Mouse (Mus musculus) CH12.LX (cell line): ENCODE data around the gene Papola. TPM values are rescaled to one million over a fixed set of nuclear protein-coding genes. Genes with fewer than 3 reads are reported as not detected.

ENCODE experiments used
- DNase-seq: peaks from one replicate; pipeline ENCODE4 v3.0.0-alpha.2; 2013; ENCODE audit errors: extremely low read depth
- H3K27ac ChIP-seq: 2 replicates; pipeline ENCODE4 v1.5.1; 2012; ENCODE audit warnings: low read depth, mild to moderate bottlenecking, control low read depth, moderate library complexity; ENCODE audit not compliant: insufficient read depth
- H3K27me3 ChIP-seq: replicated peaks from 2 replicates; pipeline ENCODE3; 2012; ENCODE audit warnings: inconsistent platforms
- H3K36me3 ChIP-seq, 2 experiments: replicated peaks in 1 of 2; 2 replicates each; pipeline versions ENCODE3 to v1.6.1; 2012; ENCODE audit warnings: inconsistent platforms in 1 of 2, low read length in 1 of 2, mild to moderate bottlenecking in 1 of 2, mixed read lengths in 1 of 2, moderate library complexity in 1 of 2; ENCODE audit not compliant: control insufficient read depth in 1 of 2, insufficient read depth in 1 of 2
- H3K4me1 ChIP-seq, 2 experiments: 2 replicates each; pipeline ENCODE4 v1.6.1; 2012; ENCODE audit warnings: inconsistent platforms in 1 of 2, moderate library complexity in 1 of 2; ENCODE audit not compliant: insufficient read depth in 2 of 2, control insufficient read depth in 1 of 2
- H3K4me2 ChIP-seq: 2 replicates; pipeline ENCODE4 v1.6.1; 2012; ENCODE audit warnings: low read depth, mild to moderate bottlenecking, control low read depth; ENCODE audit not compliant: poor library complexity, insufficient read depth, severe bottlenecking
- H3K4me3 ChIP-seq, 3 experiments: fragments of 150-350 bp in 1 of 3; sonication (generic) in 1 of 3; replicated peaks in 1 of 3; 2 replicates each; pipeline versions ENCODE3 to v1.5.1; 2011 to 2012; ENCODE audit warnings: low read depth in 2 of 3, low read length in 2 of 3, mild to moderate bottlenecking in 2 of 3, moderate library complexity in 2 of 3, control low read depth in 1 of 3, improper control_type of control experiment in 1 of 3, inconsistent platforms in 1 of 3, mixed read lengths in 1 of 3; ENCODE audit not compliant: poor library complexity in 1 of 3
- H3K79me2 ChIP-seq: replicated peaks from 2 replicates; pipeline ENCODE4 v1.6.1; 2012; ENCODE audit warnings: mild to moderate bottlenecking, moderate library complexity; ENCODE audit not compliant: control insufficient read depth, poor library complexity, insufficient read depth, severe bottlenecking; ENCODE audit errors: extremely low read depth
- H3K9ac ChIP-seq: 2 replicates; pipeline ENCODE4 v1.6.1; 2012; ENCODE audit warnings: low read depth, mild to moderate bottlenecking, control low read depth, moderate library complexity; ENCODE audit not compliant: insufficient read depth
- H3K9me3 ChIP-seq: replicated peaks from 2 replicates; pipeline ENCODE3; 2012; ENCODE audit warnings: low read length, inconsistent platforms, mixed read lengths
- BHLHE40 ChIP-seq: IDR thresholded peaks from 2 replicates; pipeline ENCODE4 v1.6.1; 2011; ENCODE audit warnings: mild to moderate bottlenecking, low read depth, low read length, improper control_type of control experiment
- E2F4 ChIP-seq: IDR thresholded peaks from 2 replicates; pipeline ENCODE4 v1.6.1; 2011; ENCODE audit warnings: low read depth, low read length, improper control_type of control experiment; ENCODE audit not compliant: insufficient replicate concordance
- EP300 ChIP-seq: IDR thresholded peaks from 2 replicates; pipeline ENCODE4 v1.6.1; 2011; ENCODE audit warnings: low read length, improper control_type of control experiment
- ETS1 ChIP-seq: conservative IDR thresholded peaks from 2 replicates; pipeline ENCODE4 v1.6.1; 2012; ENCODE audit warnings: low read depth, mild to moderate bottlenecking, inconsistent platforms, low read length, improper control_type of control experiment, moderate library complexity
- JUND ChIP-seq: conservative IDR thresholded peaks from 2 replicates; pipeline ENCODE4 v1.6.1; 2011; ENCODE audit warnings: low read depth, low read length, improper control_type of control experiment
- KAT2A ChIP-seq: IDR thresholded peaks from 2 replicates; pipeline ENCODE4 v1.6.1; 2012; ENCODE audit warnings: low read length, improper control_type of control experiment, inconsistent platforms; ENCODE audit not compliant: insufficient replicate concordance
- MAFK ChIP-seq: IDR thresholded peaks from 2 replicates; pipeline ENCODE4 v1.6.1; 2011; ENCODE audit warnings: low read length, improper control_type of control experiment; ENCODE audit not compliant: insufficient replicate concordance
- MAX ChIP-seq: IDR thresholded peaks from 2 replicates; pipeline ENCODE4 v1.6.1; 2011; ENCODE audit warnings: low read length, improper control_type of control experiment
- MEF2A ChIP-seq: IDR thresholded peaks from 2 replicates; pipeline ENCODE4 v1.6.1; 2014; ENCODE audit warnings: low read depth, mild to moderate bottlenecking, inconsistent platforms, low read length, improper control_type of control experiment, borderline replicate concordance
- MXI1 ChIP-seq: IDR thresholded peaks from 2 replicates; pipeline ENCODE4 v1.6.1; 2011; ENCODE audit warnings: mild to moderate bottlenecking, low read depth, low read length, improper control_type of control experiment
- MYC ChIP-seq: IDR thresholded peaks from 2 replicates; pipeline ENCODE4 v1.6.1; 2011; ENCODE audit warnings: low read depth, mild to moderate bottlenecking, improper control_type of control experiment, low read length
- NELFE ChIP-seq: IDR thresholded peaks from 2 replicates; pipeline ENCODE4 v1.6.1; 2011; ENCODE audit warnings: low read depth, low read length, improper control_type of control experiment
- POLR2A ChIP-seq: IDR thresholded peaks from 2 replicates; pipeline ENCODE4 v1.6.1; 2011; ENCODE audit warnings: low read depth, mild to moderate bottlenecking, improper control_type of control experiment, low read length
- POLR2AphosphoS2 ChIP-seq: IDR thresholded peaks from 2 replicates; pipeline ENCODE4 v1.6.1; 2011; ENCODE audit warnings: low read depth, low read length, improper control_type of control experiment
- SIN3A ChIP-seq: IDR thresholded peaks from 2 replicates; pipeline ENCODE4 v1.6.1; 2012; ENCODE audit warnings: low read length, improper control_type of control experiment, inconsistent platforms
- SMC3 ChIP-seq: IDR thresholded peaks from 2 replicates; pipeline ENCODE4 v1.6.1; 2011; ENCODE audit warnings: low read depth, low read length, improper control_type of control experiment
- TCF12 ChIP-seq: IDR thresholded peaks from 2 replicates; pipeline ENCODE4 v1.6.1; 2014; ENCODE audit warnings: low read depth, mild to moderate bottlenecking, inconsistent platforms, low read length, improper control_type of control experiment
- USF1 ChIP-seq: IDR thresholded peaks from 2 replicates; pipeline ENCODE4 v1.6.1; 2014; ENCODE audit warnings: low read depth, mild to moderate bottlenecking, inconsistent platforms, low read length, improper control_type of control experiment
- USF2 ChIP-seq: conservative IDR thresholded peaks from 2 replicates; pipeline ENCODE4 v1.6.1; 2011; ENCODE audit warnings: low read depth, low read length, improper control_type of control experiment
- ZC3H11A ChIP-seq: IDR thresholded peaks from 2 replicates; pipeline ENCODE4 v1.6.1; 2012; ENCODE audit warnings: low read depth, mild to moderate bottlenecking, inconsistent platforms, low read length, improper control_type of control experiment
- ZMIZ1 ChIP-seq: IDR thresholded peaks from 2 replicates; pipeline ENCODE4 v1.6.1; 2012; ENCODE audit warnings: low read depth, mild to moderate bottlenecking, inconsistent platforms, low read length, improper control_type of control experiment
- ZNF384 ChIP-seq: IDR thresholded peaks from 2 replicates; pipeline ENCODE4 v1.6.1; 2012; ENCODE audit warnings: low read depth, low read length, improper control_type of control experiment, inconsistent platforms
- dilution Hi-C: fragments of 300-500 bp; cut with MboI; formaldehyde crosslinking; loops from 2 replicates; pipeline ENCODE4 v1.14.3; 2020; ENCODE audit warnings: low sequenced_read_pairs; ENCODE audit not compliant: extremely low pct_unique_long_range_greater_than_20kb, extremely low pct_ligation_motif_present
- in situ Hi-C: fragments of 300-500 bp; cut with MboI; formaldehyde crosslinking; loops from 3 replicates; pipeline ENCODE4 v1.14.3; 2019; ENCODE audit warnings: low sequenced_read_pairs, low pct_ligation_motif_present, low pct_unique_long_range_greater_than_20kb, mixed read lengths
- polyA plus RNA-seq: library from polyadenylated mRNA; unstranded; fragments of >175 nt; gene quantifications from 2 replicates; pipeline ENCODE4 v1.2.1, GENCODE M21; 2012; ENCODE audit warnings: low read depth; ENCODE audit not compliant: insufficient read length
- total RNA-seq, 2 experiments: library from RNA; depleted of rRNA; stranded (reverse); fragments of 300-350 nt in 1 of 2; fragments of >200 nt in 1 of 2; gene quantifications; 2 replicates each; pipeline ENCODE4 v1.2.3; 2012 to 2014

The Papola gene
- total and polyA plus RNA-seq, 3 experiments: 100.0 to 150 (median 111) TPM

DNA sequence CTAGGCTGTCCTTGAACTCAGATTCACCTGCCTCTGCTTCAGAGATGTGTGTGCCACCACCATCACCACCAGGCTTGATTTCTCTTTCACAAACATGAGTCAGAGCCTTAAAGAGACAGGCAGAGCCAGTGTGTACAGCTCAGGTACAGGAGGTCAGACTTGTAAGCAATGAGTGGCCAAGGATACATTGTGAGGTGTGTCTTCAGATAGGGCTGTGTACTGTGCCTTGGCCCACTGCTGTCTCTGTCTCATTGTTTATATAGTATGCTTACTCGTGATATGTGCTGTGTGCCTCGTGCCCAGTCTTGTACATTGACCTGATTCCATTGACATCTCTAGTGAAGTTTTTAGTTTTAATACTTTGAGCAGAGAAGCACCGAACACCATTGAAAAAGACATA is 21.3 kb downstream of the Papola start:
- in situ Hi-C loops (no loop called here), dilution Hi-C loops (no loop called here)
- no peaks in the 10 kb centered on the region for H3K9me3 ChIP-seq
- H3K79me2 ChIP-seq: peaks cover 31% of the 10 kb centered on the region
- H3K36me3 ChIP-seq: peaks cover 44 to 87% of the 10 kb centered on the region in 2 experiments
- no peaks in the 10 kb centered on the region for H3K27me3 ChIP-seq
- H3K4me2 ChIP-seq: no peak overlapping the region
- no peaks in the 10 kb centered on the region for H3K4me1 ChIP-seq
- DNase-seq: no peak
- no peak overlapping the region for H3K9ac ChIP-seq
- H3K27ac ChIP-seq: no peak overlapping the region
- TF ChIP-seq E2F4: no peak
- no peak for TF ChIP-seq MYC
- TF ChIP-seq SIN3A: no peak
- no peak for TF ChIP-seq ZMIZ1
- TF ChIP-seq ZC3H11A: no peak
- TF ChIP-seq KAT2A: no peak
- no peak for TF ChIP-seq JUND
- no peak for TF ChIP-seq ETS1
- H3K4me3 ChIP-seq: no peak overlapping the region

- Histone ChIP-seq H3K27ac (no peak overlapping the region), H3K79me2 (peaks cover 33% of the 10 kb centered on the region), H3K4me3 (no peak overlapping the region), H3K27me3 (no peaks in the 10 kb centered on the region), H3K4me2 (no peak overlapping the region), H3K4me1 (no peaks in the 10 kb centered on the region), H3K36me3 (peaks cover 45 to 87% of the 10 kb centered on the region in 2 experiments), H3K9ac (no peak overlapping the region), H3K9me3 (no peaks in the 10 kb centered on the region)
- dilution Hi-C loops (no loop called here), in situ Hi-C loops (no loop called here)
- no peak for DNase-seq
- TF ChIP-seq SIN3A: no peak
- TF ChIP-seq MAFK: no peak
- no peak for TF ChIP-seq NELFE
- TF ChIP-seq ZNF384: no peak
- TF ChIP-seq POLR2A: no peak
- no peak for TF ChIP-seq USF1
- TF ChIP-seq E2F4: no peak
- no peak for TF ChIP-seq ETS1
- no peak for TF ChIP-seq MXI1
- no peak for TF ChIP-seq EP300
Observed at GRCm38 (mm10) chr12:105806205-105806604, 21.7 kb downstream of the Papola start.

GRCm38 (mm10) chr12:105807416-105807815 is 22.9 kb downstream of the Papola start:
- Histone ChIP-seq H3K4me2 (no peak overlapping the region), H3K4me1 (no peaks in the 10 kb centered on the region), H3K9me3 (no peaks in the 10 kb centered on the region), H3K27ac (no peak overlapping the region), H3K79me2 (peaks cover 29% of the 10 kb centered on the region)
- TF ChIP-seq EP300 (no peak), JUND (no peak), POLR2AphosphoS2 (no peak), USF2 (no peak), BHLHE40 (no peak), TCF12 (no peak), MEF2A (no peak), ZNF384 (no peak), MAFK (no peak), POLR2A (no peak), SMC3 (no peak), ZC3H11A (no peak), MAX (no peak)
- TF ChIP-seq, all 38 proteins: peak for 0
- Histone ChIP-seq H3K4me3 (no peak overlapping the region), H3K36me3 (peaks cover 51 to 94% of the 10 kb centered on the region in 2 experiments), H3K27me3 (no peaks in the 10 kb centered on the region), H3K9ac (no peak overlapping the region)
- in situ Hi-C loops: no loop called here
- DNase-seq: no peak
- dilution Hi-C loops: no loop called here
